Comparison of ENCODE assay signal across 9 mouse cellular contexts in the genomic region with DNA sequence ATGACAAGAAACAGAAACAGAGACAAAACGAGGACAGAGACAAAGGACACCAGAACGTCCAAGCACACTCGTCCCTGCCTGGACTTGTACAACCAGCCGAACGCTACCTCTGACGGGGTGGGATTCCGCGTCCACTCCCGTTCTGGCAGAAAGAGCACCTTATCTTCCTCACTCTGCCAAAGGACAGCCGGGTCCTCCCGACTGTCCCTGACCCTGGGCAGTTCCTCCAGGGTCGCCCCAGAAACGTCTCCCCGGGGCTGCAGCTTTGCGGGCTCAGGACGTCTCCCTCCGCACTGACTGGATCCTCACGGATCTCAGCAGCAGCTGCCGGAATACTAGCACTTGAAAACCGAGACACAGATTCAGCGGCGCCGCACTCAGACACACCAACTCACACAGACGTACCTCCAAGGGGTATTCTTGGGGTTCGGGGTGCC.
DNase-seq lines count a peak whose midpoint lies in the region; ATAC-seq and TF ChIP-seq lines count a peak whose summit lies in the region.
"Had no signal": no experiment of that assay in that cellular context is flagged by ENCODE, and none has a peak within 500 bp of the region (broad histone marks: within the 10 kb centered on the region; RNA-seq: fewer than 3 reads in every experiment).

No protein-coding gene starts in this region.

- no peak overlapping the region for H3K4me2 ChIP-seq in hindbrain, embryonic 14.5 days (replicated peaks)
- no peak overlapping the region for H3K4me2 ChIP-seq in stomach, postnatal 0 days (replicated peaks; ENCODE audit: low read depth)

- H3K4me1 ChIP-seq in hindbrain, embryonic 14.5 days (replicated peaks; ENCODE audit: control insufficient read depth, insufficient read depth, low read length) = no peaks in the 10 kb centered on the region
- H3K4me1 ChIP-seq in megakaryocyte, embryonic 14.5 days = no peaks in the 10 kb centered on the region
- H3K4me1 ChIP-seq in stomach, postnatal 0 days (replicated peaks; ENCODE audit: control insufficient read depth, insufficient read depth) = no peaks in the 10 kb centered on the region

- no peak for TF ChIP-seq CTCF in stomach, postnatal 0 days (IDR thresholded peaks at IDR 0.05; ENCODE audit: low read depth)

- H3K36me3 ChIP-seq in hindbrain, embryonic 14.5 days (replicated peaks; ENCODE audit: control insufficient read depth, insufficient read depth) = no peaks in the 10 kb centered on the region
- no peaks in the 10 kb centered on the region for H3K36me3 ChIP-seq in megakaryocyte, embryonic 14.5 days (replicated peaks; ENCODE audit: low read length)
- peaks cover 3% of the 10 kb centered on the region; the same call in 1 of the 2 replicates for H3K36me3 ChIP-seq in stomach, postnatal 0 days (ENCODE audit: control insufficient read depth, insufficient read depth, low read length)

- H3K9ac ChIP-seq in hindbrain, embryonic 14.5 days = no peak overlapping the region
- no peak overlapping the region for H3K9ac ChIP-seq in stomach, postnatal 0 days (ENCODE audit: low read length)

- TF ChIP-seq EP300 in stomach, postnatal 0 days (optimal IDR thresholded peaks at IDR 0.05) = no peak

- H3K27ac ChIP-seq in hindbrain, embryonic 14.5 days = no peak overlapping the region
- H3K27ac ChIP-seq in stomach, postnatal 0 days (replicated peaks) = no peak overlapping the region

- H3K4me3 ChIP-seq in hindbrain, embryonic 14.5 days (replicated peaks; ENCODE audit: low read length) = 0 out of 2 replicates have a peak overlapping the region, but pooled peaks have one; percentile 0
- peak overlapping the region; percentile 38 for H3K4me3 ChIP-seq in megakaryocyte, embryonic 14.5 days (replicated peaks)
- peak overlapping the region; percentile 8; the same call in 1 of the 2 replicates for H3K4me3 ChIP-seq in stomach, postnatal 0 days (ENCODE audit: low read depth, low read length)
- H3K4me3 ChIP-seq: myocyte had no signal

- H3K9me3 ChIP-seq in hindbrain, embryonic 14.5 days (ENCODE audit: control insufficient read depth, low read length) = peaks cover 60% of the 10 kb centered on the region
- H3K9me3 ChIP-seq in megakaryocyte, embryonic 14.5 days = peaks cover 68% of the 10 kb centered on the region
- peaks cover 49% of the 10 kb centered on the region for H3K9me3 ChIP-seq in stomach, postnatal 0 days (ENCODE audit: control insufficient read depth, low read length)

- no peaks in the 10 kb centered on the region for H3K27me3 ChIP-seq in hindbrain, embryonic 14.5 days (ENCODE audit: control insufficient read depth, insufficient read depth, low read length)
- H3K27me3 ChIP-seq in megakaryocyte, embryonic 14.5 days (replicated peaks) = no peaks in the 10 kb centered on the region
- no peaks in the 10 kb centered on the region for H3K27me3 ChIP-seq in stomach, postnatal 0 days (ENCODE audit: control insufficient read depth, insufficient read depth, low read length)

- WGBS in hindbrain, embryonic 14.5 days = 74% methylated on average over 25 of the region's 25 CpGs
- 74% methylated on average over 25 of the region's 25 CpGs for WGBS in stomach, postnatal 0 days

- peak; percentile 64 for ATAC-seq in hindbrain, embryonic 14.5 days (ENCODE audit: low FRiP score)
- ATAC-seq in stomach, postnatal 0 days (ENCODE audit: low FRiP score, low TSS enrichment) = peak; percentile 64

- peak; percentile 3 for DNase-seq in cerebellum, adult 9-11 months
- no peak for DNase-seq in cerebellum, postnatal 10 days
- DNase-seq in urinary bladder, postnatal 14 days (ENCODE audit: low spot score) = peak; percentile 7
- no peak for DNase-seq in urinary bladder, adult 2 months (ENCODE audit: low spot score)
- DNase-seq in hindbrain, embryonic 14.5 days (ENCODE audit: low spot score) = peak; percentile 23
- peak; percentile 43 for DNase-seq in stomach, postnatal 0 days (ENCODE audit: low spot score)
- no peak for DNase-seq in frontal cortex, postnatal 14 days (ENCODE audit: low spot score in 2 of 2)

Comparison
In these comparisons a context has a peak if more than half of its experiments do, and no peak if none do; other contexts are left out.
1. DNase-seq: peak in cerebellum, adult 9-11 months (single experiment), urinary bladder, postnatal 14 days (single experiment), hindbrain, embryonic 14.5 days (single experiment) and stomach, postnatal 0 days (single experiment); none in cerebellum, postnatal 10 days (0 of 2), urinary bladder, adult 2 months (single experiment) and frontal cortex, postnatal 14 days (0 of 2).
2. Peak in every context shown above with its lines, with median percentiles within 50 percentile points of each other: H3K4me3 ChIP-seq.